Mouse (Mus musculus) lung, embryonic 16.5 days (tissue): ENCODE measurements around the gene Tbrg4. TPM values are rescaled to one million over a fixed set of nuclear protein-coding genes. Genes with fewer than 3 reads are reported as not detected.

Source experiments
- ATAC-seq: fragments of 200-750 bp; cut with Nextera tagmentation; 2 replicates; pipeline ENCODE4 v1.8.0; 2017; ENCODE audit warnings: low read depth, mild to moderate bottlenecking, moderate library complexity
- H3K27ac ChIP-seq: fragments of 300-500 bp; sonication (generic); 2 replicates; pipeline ENCODE4 v1.5.1; 2014; ENCODE audit warnings: mild to moderate bottlenecking, control low read depth, low read length
- H3K27me3 ChIP-seq: fragments of 300-500 bp; sonication (generic); 2 replicates; pipeline ENCODE4 v1.6.1; 2014; ENCODE audit warnings: low read depth, low read length, mixed read lengths; ENCODE audit not compliant: control insufficient read depth, insufficient read depth
- H3K36me3 ChIP-seq: fragments of 300-500 bp; sonication (generic); 2 replicates; pipeline ENCODE4 v1.6.1; 2014; ENCODE audit warnings: low read length; ENCODE audit not compliant: control insufficient read depth, insufficient read depth
- H3K4me1 ChIP-seq: fragments of 300-500 bp; sonication (generic); replicated peaks from 2 replicates; pipeline ENCODE4 v1.6.1; 2014; ENCODE audit warnings: low read length, mixed read lengths; ENCODE audit not compliant: control insufficient read depth, insufficient read depth
- H3K4me2 ChIP-seq: fragments of 300-500 bp; sonication (generic); 2 replicates; pipeline ENCODE4 v1.6.1; 2014; ENCODE audit warnings: low read depth, low read length, control low read depth
- H3K4me3 ChIP-seq: fragments of 300-500 bp; sonication (generic); 2 replicates; pipeline ENCODE4 v1.5.1; 2014; ENCODE audit warnings: mild to moderate bottlenecking, low read length, control low read depth
- H3K9ac ChIP-seq: fragments of 300-500 bp; sonication (generic); 2 replicates; pipeline ENCODE4 v1.6.1; 2014; ENCODE audit warnings: low read length, control low read depth
- H3K9me3 ChIP-seq: fragments of 300-500 bp; sonication (generic); 2 replicates; pipeline ENCODE4 v1.6.1; 2016; ENCODE audit warnings: low read length; ENCODE audit not compliant: control insufficient read depth
- WGBS: fragments of 180-500 bp; shearing (Covaris S2); extraction: QIAGEN DNeasy Blood & Tissue Kit; methylation state at CpG from one replicate; pipeline ENCODE4 v1.1.7; 2014; 5-methylcytosine and 5-hydroxymethylcytosine counted together
- polyA plus RNA-seq: library from polyadenylated mRNA; unstranded; fragments of >200 nt; fragmentation: Nextera tagmentation; extraction: Ambion mirVana; gene quantifications from 2 replicates; pipeline ENCODE4 v1.2.1, GENCODE M21; 2015

The Tbrg4 gene
- polyA plus RNA-seq, 1 experiment from 2014 or later: 31.5 TPM

DNA sequence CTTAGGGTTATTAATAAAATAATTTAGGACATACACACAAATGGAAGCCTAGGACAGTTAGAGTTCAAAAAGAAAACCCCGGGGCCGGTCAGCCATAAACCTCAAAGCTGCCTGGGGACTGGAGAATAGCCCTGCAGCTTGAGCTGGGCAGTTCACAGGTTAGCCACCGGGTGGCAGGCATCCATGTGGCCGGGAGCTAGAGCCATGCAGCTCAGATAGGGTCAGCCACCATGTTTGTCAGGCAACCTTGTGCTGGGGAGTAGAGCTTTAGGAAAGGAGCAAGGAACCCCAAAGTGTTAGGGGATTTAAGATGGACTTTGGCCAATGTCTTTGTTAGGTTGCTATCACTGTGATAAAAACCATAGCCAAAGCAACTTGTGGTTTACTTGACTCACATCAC is 2.7 kb upstream of the Tbrg4 start:
- 26% methylated on average over 4 of the region's 4 CpGs for WGBS
- H3K4me2 ChIP-seq: no peak overlapping the region
- ATAC-seq: no peak
- H3K9ac ChIP-seq: no peak overlapping the region
- no peaks in the 10 kb centered on the region for H3K27me3 ChIP-seq
- peaks cover 3% of the 10 kb centered on the region; the same call in 1 of the 2 replicates for H3K36me3 ChIP-seq
- H3K4me3 ChIP-seq: no peak overlapping the region
- peaks cover 20% of the 10 kb centered on the region for H3K4me1 ChIP-seq
- no peak overlapping the region for H3K27ac ChIP-seq
- H3K9me3 ChIP-seq: 0 out of 2 replicates have a peak, but pooled peaks cover 3% of the 10 kb centered on the region

DNA sequence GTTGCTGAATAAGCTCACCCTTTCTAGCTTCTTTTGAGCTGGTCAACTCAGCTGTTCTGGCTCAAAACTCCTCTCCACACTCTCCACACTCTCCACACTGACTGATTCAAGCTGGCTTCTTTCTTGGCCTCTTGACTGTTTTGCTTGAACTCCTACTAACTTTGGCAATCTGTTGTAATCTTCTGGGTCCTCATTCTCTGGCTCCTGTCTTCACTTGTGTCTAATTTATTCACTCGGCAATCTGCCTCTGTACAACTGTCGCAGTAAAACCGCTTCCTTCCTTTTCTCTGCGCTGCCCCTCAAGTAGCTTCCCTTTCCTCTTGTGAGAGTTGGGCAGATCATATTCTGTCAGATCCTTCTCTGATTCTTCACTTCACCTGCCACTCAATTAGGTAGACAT is 1.9 kb upstream of the Tbrg4 start:
- Histone ChIP-seq H3K4me3 (no peak overlapping the region), H3K9me3 (0 out of 2 replicates have a peak, but pooled peaks cover 3% of the 10 kb centered on the region), H3K27ac (no peak overlapping the region), H3K4me2 (no peak overlapping the region), H3K36me3 (peaks cover 8% of the 10 kb centered on the region; the same call in 1 of the 2 replicates), H3K27me3 (no peaks in the 10 kb centered on the region), H3K4me1 (peaks cover 20% of the 10 kb centered on the region), H3K9ac (no peak overlapping the region)
- 82% methylated on average over 4 of the region's 4 CpGs for WGBS
- no peak for ATAC-seq

DNA sequence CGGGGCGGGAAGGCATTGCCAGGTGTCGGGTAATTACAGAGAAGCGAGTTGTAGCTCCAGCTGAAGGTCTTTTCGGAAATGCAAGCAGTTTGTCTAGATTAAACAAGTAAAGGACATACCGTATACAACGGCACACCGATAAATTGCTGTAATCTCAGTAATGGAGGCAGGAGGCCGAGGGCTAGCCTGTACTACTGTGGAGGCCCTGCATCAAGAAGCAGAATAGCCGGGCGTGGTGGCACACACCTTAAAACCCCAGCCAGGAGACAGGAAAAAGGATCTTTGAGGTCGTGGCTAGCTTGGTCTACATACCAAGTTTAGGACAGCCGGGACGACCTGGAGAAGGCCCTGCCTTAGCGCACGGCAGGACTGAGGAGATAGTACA is 513 bp upstream of the Tbrg4 start:
- 10% methylated on average over 16 of the region's 16 CpGs for WGBS
- 0 out of 2 replicates have a peak, but pooled peaks have one; percentile 9 for ATAC-seq
- peak overlapping the region; percentile 81 for H3K4me3 ChIP-seq

DNA sequence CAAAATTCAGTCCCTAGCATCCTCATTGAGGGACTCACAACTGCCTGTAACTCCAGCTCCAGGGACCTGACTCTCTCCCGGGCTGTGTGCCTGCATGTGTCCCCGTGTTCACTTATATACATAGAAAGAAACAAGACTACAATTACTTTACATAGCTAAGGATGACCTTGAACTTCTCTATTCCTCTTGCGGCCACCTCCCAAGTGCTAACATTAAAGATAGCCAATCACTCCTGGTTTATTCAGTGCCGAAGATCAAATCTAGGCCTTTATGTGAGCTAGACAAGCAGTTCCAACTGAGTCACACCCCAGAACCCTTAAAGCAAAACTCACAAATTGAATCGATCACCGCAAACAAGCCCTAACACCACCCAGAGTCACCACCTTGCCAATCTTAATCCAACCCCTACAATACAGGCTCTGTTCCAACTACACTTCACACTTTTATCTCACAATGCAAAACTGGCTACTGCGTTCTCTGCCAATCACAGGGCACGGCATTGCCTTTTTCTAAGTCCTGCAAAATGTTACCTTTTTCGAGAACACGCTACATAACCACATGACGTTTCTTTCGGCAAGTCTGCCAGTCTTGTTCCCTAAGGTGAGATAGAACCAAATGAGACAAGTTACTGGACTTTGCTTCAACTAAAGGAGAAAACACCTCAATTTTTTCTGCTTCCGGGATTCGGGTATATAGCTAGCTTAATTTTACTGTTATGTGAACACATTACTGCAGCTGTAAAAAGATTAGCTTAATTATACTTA is 1.1 kb downstream of the Tbrg4 start:
- H3K4me1 ChIP-seq: peaks cover 20% of the 10 kb centered on the region
- no peaks in the 10 kb centered on the region for H3K9me3 ChIP-seq
- H3K4me3 ChIP-seq: peak overlapping the region; percentile 81
- H3K36me3 ChIP-seq: peaks cover 21% of the 10 kb centered on the region
- H3K4me2 ChIP-seq: peak overlapping the region; percentile 85
- peak overlapping the region; percentile 75 for H3K9ac ChIP-seq
- no peak overlapping the region for H3K27ac ChIP-seq
- WGBS: 56% methylated on average over 14 of the region's 14 CpGs
- H3K27me3 ChIP-seq: no peaks in the 10 kb centered on the region
- ATAC-seq: no peak

More for the DNA sequence above, 513 bp upstream of the Tbrg4 start:
- H3K9me3 ChIP-seq: no peaks in the 10 kb centered on the region
- peak overlapping the region; percentile 75 for H3K9ac ChIP-seq
- peak overlapping the region; percentile 85 for H3K4me2 ChIP-seq
- H3K27ac ChIP-seq: peak overlapping the region; percentile 72
- no peaks in the 10 kb centered on the region for H3K27me3 ChIP-seq
- peaks cover 10% of the 10 kb centered on the region; the same call in 1 of the 2 replicates for H3K36me3 ChIP-seq
- H3K4me1 ChIP-seq: peaks cover 20% of the 10 kb centered on the region

DNA sequence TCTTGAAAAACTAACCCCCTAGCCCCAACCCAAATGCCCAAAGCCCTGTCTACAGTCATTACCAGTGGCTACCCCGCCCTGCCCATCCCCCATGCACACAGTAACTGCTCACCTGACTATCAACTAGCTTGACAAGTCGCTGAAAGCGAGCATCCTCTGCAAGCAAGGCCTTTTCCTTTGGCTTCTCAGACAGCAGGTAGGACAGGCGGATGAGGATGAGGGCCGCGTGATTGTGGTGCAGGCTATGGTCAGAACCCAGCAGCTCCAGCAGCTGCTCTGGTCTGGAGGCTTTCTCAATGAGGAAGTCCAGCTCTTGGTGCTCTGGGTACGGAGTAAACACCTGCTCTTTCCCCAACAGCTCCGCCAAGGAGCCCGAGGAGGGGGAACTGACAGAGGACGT is 2.2 kb downstream of the Tbrg4 start:
- WGBS: 86% methylated on average over 10 of the region's 10 CpGs
- H3K4me2 ChIP-seq: no peak overlapping the region
- H3K27ac ChIP-seq: no peak overlapping the region
- no peak overlapping the region for H3K4me3 ChIP-seq
- no peak overlapping the region for H3K9ac ChIP-seq
- peaks cover 32% of the 10 kb centered on the region for H3K36me3 ChIP-seq
- ATAC-seq: no peak
- peaks cover 20% of the 10 kb centered on the region for H3K4me1 ChIP-seq
- no peaks in the 10 kb centered on the region for H3K9me3 ChIP-seq
- no peaks in the 10 kb centered on the region for H3K27me3 ChIP-seq

DNA sequence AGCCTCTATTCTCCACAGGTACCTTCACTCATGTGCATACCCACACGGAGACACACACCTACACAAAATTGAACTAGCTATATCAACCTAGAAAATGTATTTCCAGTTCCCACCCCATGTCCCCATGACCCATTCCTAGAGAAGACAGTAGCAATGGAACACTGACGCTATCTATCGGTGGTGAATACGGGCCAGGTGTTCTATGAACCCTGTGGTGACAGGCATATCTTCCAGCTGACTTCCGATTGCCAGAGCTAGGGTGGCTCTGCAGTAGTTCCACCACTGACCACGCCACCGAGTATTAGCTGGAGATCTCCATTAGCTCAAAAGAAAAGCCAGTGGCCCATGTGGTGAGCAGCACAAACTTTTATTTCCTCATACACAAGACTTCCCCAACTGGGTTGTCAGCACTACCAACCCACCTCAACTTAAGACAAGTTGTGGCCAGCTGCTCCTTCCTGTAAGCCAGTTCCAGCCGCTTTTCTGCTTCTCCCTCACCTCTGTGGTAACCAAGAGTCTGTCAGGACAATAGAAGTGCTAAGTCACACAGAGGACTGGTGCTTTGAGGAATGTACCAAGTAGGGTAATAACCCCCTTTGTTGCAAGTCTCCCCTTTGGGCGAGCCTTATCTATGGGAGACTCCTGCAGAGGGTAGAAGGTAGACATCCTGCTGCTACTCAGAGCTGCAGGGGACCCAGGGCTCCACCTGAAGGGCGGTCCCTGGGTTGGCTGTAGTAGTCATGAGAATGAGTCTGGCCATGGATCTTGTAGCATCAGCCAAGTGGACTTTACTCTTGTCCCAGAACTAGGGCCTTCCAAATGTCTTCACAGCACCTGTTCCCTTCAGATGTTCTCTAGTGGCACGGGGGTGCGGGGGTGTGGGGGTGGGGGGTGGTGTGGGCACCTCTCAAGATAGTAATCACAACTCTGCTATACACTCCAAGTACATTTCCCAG is 10.3 kb downstream of the Tbrg4 start:
- no peak overlapping the region for H3K4me2 ChIP-seq
- no peaks in the 10 kb centered on the region for H3K27me3 ChIP-seq
- H3K36me3 ChIP-seq: peaks cover 60% of the 10 kb centered on the region
- no peak overlapping the region for H3K27ac ChIP-seq
- no peak overlapping the region for H3K9ac ChIP-seq
- no peaks in the 10 kb centered on the region for H3K9me3 ChIP-seq
- no peaks in the 10 kb centered on the region for H3K4me1 ChIP-seq
- H3K4me3 ChIP-seq: no peak overlapping the region
- ATAC-seq: no peak
- 85% methylated on average over 12 of the region's 12 CpGs for WGBS

DNA sequence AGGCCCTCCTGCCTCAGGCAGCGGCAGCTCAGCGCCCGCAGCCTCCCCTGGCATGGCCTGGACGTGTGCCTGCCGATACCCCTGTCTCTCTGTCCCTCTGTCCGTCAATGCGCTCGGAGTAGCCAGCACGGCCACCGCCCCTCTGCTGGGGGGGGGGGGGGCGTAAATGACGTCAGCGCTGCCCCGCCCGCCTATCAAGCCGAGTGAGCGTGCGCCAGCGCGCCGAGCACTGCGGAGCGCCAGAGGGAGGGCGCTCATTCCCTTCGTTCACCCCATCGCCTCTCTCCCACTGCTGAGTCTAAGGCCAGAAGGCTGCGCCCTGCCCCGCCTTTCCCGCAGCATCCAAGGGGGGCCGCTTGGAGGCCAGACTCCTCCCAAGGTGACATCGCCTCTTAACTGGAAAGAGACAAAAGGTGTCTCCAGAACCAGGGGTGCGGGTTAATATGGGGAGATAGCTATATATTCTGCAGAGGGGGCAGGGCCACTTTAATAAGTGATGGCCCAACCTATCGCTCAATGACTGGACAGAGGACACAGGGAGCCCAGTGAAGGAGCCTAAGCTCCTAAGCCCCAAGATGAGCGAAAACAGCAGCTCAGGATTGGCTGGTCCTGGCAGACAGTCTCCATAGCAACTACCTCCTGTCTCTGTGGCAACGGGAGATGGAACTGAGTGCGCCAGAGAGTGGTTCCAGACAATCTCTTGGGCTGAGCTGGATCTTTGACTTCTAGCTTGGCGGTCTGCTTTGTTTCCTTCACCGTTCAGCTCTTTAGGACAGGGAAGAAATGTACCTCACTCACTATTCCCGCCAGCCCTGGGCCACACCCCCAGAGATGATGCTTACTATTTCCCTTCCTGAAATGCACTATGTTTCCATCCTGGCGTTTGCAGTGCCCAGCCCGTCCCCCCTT is 20.1 kb downstream of the Tbrg4 start, which contains the start of gene Nacad:
Gene Nacad, minus strand, starts transcription at position 563 of the 909 bp plus-strand sequence.
- H3K9ac ChIP-seq: peak within 1 kb of the TSS; percentile 43; the same call in 1 of the 2 replicates
- H3K27me3 ChIP-seq: peaks cover 19% of the 10 kb centered on the region
- H3K9me3 ChIP-seq: no peaks in the 10 kb centered on the region
- 6% methylated on average over 33 of the region's 41 CpGs for WGBS
- no peak within 1 kb of the TSS for H3K27ac ChIP-seq
- H3K4me2 ChIP-seq: peak within 1 kb of the TSS; percentile 68
- peak; percentile 32 for ATAC-seq
- peaks cover 24% of the 10 kb centered on the region for H3K4me1 ChIP-seq
- peak within 1 kb of the TSS; percentile 46 for H3K4me3 ChIP-seq
- no peaks in the 10 kb centered on the region for H3K36me3 ChIP-seq

DNA sequence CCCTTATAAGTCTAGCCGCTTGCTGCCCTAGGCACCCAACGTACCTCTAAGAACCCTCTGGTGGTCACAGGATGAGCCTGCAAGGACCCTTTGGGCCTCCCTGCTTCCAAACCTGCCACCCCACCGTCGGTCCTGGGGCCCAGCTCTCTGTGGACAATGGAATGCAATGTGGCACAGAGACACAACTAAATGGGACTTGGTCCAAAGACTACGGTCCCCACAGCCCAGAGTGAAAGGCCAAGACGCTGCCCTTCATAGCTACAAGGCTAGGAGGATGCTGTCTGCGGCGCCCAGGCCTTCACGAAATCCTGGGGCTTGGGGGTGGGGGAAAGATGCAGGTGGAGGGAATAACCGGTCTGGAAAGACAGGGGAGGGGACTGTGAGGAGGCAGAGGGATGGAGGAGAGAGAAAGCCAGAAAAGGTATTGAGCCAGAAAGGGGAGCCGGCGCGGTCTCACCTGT is 20.8 kb downstream of the Tbrg4 start:
- H3K4me2 ChIP-seq: peak overlapping the region; percentile 68
- peaks cover 24% of the 10 kb centered on the region for H3K4me1 ChIP-seq
- no peaks in the 10 kb centered on the region for H3K9me3 ChIP-seq
- peak overlapping the region; percentile 43; the same call in 1 of the 2 replicates for H3K9ac ChIP-seq
- H3K4me3 ChIP-seq: peak overlapping the region; percentile 46
- no peak for ATAC-seq
- 17% methylated on average over 13 of the region's 13 CpGs for WGBS
- H3K36me3 ChIP-seq: no peaks in the 10 kb centered on the region
- H3K27ac ChIP-seq: no peak overlapping the region
- H3K27me3 ChIP-seq: peaks cover 19% of the 10 kb centered on the region
